Mouse (Mus musculus) testis, adult 2 months (tissue): Measurements from ENCODE around the gene Zfp341.

Experiments
- CTCF ChIP-seq: fragments of 200-500 bp; IDR thresholded peaks from 2 replicates; pipeline ENCODE4 v1.5.1; 2012; ENCODE audit warnings: low read depth, mild to moderate bottlenecking, inconsistent platforms, low read length, moderate library complexity; ENCODE audit not compliant: control insufficient read depth, insufficient read depth, insufficient replicate concordance
- POLR2A ChIP-seq: fragments of 200-500 bp; IDR thresholded peaks from 2 replicates; pipeline ENCODE4 v1.6.1; 2012; ENCODE audit warnings: low read depth, mild to moderate bottlenecking, inconsistent platforms, low read length, moderate library complexity; ENCODE audit not compliant: control insufficient read depth

- TF ChIP-seq CTCF, result peak; percentile 40; the same call in 1 of the 2 replicates
- TF ChIP-seq POLR2A, result no peak
These were observed 20.1 kb upstream of the Zfp341 start for GRCm38 (mm10) chr2:154593025-154593424.
